Mouse (Mus musculus): ENCODE results near the gene Dnajb14. TPM values are rescaled to one million over a fixed set of nuclear protein-coding genes. Genes with fewer than 3 reads are reported as not detected.
"Not testable (repeated sequence)": the region's sequence is repeated elsewhere in the genome, so short reads cannot be mapped to it uniquely, and the experiment has no call there.

Dnajb14 gene
- total RNA-seq, 2 experiments from 2014 or later, result 46.0 to 46.1 TPM

DNA sequence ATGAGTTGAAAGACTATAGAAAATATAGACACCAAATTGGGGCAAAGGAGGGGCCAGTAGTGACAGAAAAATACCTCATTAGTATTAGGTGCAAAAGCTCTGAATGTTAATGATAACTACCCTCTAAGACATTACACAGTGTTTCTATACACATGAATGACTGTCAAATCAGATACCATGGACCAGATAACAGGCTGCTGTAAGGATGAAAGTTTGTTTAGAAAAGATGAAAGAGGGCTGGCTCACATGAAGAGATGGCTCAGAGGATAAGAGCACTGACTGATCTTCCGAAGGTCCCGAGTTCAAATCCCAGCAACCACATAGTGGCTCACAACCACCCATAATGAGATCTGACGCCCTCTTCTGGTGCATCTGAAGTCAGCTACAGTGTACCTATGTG lies 83.8 kb downstream of the Dnajb14 start:
- not testable (repeated sequence) for DNase-seq (ENCODE audit: low spot score in 2 of 2)

DNA sequence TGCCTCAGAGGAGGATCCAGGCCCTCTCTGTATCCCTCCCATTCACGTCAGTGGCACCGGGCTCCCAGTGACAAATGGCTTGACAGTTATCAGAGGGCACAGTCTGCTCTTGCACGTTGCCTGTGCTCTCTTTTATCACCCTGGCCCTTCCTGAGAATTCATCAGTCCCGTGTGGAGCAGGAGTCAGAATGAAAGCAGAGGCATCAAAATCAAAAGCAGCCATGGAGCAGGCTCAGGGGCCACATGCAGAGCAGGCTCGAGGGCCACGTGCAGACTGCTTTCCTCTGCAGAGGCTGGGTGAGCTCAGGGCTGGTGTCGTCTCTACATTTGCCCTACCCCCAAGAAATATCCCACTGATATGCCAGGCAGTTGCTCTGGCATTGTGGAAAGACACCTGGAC lies 84.3 kb downstream of the Dnajb14 start:
- no peak for DNase-seq (ENCODE audit: low spot score in 2 of 2)

DNA sequence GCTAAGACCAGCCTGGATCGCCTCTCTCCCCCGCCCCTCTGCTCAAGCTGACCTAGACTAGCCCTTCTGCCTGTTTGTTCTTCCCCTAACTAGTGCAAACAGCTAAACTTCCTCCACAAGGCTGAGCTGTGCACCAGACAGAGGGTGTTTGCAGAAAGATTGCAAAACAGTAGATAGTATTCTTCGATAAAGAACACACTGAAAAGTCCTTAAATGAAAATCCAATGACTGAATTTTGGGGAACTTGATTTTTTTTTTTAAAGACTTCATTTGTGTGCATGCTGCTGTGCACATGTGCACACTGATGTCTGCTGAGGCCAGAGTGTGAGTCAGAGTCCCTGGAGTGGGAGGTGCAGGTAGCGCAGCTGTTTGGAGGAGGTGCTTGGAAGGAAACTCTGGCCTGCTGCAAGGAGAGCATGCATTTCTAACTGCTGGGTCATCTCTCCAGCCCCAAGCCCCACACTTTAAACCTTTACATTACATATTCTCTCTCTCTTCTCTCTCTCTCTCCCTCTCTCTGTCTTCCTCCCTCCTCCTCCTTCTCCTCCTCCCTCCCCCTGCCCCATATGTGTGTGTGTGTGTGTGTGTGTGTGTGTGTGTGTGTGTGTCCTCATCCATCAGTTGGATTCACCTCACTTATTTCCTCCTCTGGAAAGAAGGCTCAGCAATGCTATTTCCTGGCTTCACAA lies 84.9 kb downstream of the Dnajb14 start:
- peak; percentile 23 to 45 for DNase-seq (ENCODE audit: low spot score in 2 of 2)

DNA sequence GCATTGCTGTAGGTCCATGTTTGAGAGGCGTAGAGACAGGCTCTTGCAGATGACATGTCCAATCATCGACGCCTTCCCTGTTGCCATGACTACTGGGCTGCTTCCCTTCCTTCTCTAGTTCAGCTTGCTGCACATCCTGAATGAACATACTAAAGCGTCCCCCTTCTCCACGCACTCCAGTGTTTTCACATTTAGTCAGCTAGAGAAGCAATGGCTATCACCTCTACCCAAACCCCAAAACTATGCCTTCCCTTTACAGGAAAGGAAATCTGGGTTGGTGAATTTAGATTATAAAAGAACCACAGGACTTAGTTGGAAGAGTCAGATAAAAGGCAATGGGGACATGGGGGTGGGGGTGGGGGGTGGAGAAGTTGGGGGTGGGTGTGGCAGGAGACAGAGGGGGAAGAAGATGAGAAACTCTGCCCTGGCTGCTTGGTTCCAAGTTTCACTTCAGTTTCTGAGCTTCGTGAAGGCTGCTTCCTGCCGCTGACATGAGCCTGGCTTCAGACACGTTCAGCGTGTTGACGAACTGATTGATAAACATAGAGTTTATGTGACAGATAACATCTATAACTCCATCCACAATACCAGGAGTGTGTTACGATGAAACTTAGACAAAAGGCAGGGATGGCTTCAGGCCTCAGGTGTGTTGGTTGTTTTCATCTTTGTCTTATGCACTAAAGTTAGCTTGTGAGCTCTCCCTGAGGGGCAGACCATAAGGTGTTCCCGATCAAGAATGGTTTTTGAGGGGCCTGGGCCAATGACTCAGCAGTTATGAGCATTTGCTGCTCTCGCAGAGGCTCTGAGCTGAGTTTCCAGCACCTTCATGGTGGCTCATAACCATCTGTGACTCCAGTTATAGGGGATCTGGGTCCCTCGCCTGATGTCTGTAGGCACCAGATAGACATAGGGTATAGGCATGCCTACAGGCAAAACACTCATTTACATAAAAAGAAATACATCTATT lies 85.7 kb downstream of the Dnajb14 start:
- DNase-seq (ENCODE audit: low spot score in 2 of 2), result peak; percentile 51 to 66

DNA sequence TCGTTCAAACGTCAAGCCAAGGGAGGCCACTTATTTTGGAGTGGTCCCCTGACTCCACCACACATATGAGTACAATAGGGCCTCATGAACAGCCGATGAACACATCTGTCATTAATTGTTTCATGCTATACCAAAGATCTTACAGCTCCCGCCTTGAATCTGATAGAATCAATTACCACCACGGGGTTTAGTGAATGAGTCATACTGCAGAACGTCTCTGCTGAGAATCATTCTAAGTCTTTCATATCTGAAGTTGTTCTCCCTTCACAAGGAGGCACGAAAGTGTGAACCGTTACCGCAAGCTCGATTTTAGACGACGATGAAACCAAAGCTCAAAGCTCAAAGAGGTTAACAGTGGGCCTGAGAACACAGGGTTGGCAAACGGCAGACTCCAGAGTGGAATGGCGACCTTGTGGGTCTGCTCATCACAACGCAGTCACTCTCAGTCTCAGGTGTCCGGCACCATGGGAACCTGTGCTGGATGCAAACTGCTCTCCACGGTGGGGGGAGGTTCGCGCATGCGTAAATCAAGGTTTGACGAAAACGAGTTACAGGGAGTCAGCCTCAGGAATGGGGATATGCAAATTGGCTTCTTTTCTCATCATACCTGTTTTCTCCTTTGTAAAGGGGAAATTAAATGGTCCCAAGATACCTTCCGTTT lies 86.9 kb downstream of the Dnajb14 start:
- no peak for DNase-seq (ENCODE audit: low spot score in 2 of 2)

DNA sequence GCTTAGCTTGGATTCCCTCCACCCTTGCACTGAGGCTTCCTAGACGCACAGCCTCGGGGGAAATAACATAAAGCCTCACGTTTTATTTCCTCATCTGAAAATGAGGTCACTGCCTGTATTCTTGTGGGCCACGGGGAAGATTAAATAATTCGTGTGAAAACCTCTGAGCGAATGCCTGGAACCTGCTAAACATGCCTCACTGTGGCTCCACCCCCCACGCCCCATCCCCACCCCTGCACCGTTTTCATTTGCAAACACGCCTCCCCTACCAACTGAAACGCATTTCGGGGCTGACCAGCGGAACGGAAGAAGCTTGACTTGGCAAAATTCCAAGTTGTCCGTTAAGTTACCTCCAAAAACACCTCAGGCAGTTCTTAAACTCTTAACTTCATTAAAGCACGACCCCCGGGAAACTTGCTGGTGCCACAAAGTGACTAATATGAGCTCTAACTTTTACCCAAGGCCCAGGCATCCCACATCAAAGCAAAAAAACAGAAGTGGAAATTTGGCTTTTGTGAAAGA lies 88.1 kb downstream of the Dnajb14 start:
- DNase-seq (ENCODE audit: low spot score in 2 of 2), result no peak

DNA sequence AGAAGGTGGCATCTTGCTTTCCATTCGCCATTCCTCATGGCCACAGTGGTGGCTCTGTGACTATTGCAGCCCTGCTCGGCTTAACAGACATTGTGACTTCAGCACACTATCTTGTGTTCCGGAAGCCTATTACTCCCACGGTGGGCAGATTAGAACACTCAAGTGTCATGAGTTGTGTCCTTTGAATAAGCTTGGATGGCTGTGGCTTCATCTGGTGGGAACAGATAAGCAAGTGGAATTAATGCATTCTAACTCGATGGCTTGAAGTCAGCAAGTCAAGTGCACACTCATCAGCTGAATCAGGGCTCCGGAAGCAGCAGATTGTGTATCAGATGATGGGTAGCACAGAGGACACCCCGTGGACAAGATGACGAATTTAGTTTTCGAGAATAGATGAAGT lies 90.4 kb downstream of the Dnajb14 start:
- DNase-seq (ENCODE audit: low spot score in 2 of 2), result no peak

DNA sequence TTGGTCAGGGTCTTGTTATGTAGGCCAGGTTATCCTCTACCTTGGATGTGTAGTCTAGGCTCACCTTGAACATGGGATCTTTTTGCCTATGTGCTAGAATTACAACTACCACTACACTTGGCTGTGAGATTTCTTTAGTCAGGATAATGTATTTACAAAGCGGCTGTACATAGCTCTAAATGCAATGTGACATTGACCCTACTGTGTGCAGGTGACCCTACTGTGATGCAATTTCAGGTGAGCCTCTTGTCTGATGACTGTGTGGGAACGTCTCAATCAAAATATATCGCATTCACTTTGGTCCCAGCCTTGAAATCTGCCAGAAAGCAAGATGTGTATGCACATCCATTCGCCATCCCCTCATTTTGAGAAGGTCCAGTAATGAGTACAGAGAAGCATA lies 90.9 kb downstream of the Dnajb14 start:
- DNase-seq (ENCODE audit: low spot score in 2 of 2), result no peak

DNA sequence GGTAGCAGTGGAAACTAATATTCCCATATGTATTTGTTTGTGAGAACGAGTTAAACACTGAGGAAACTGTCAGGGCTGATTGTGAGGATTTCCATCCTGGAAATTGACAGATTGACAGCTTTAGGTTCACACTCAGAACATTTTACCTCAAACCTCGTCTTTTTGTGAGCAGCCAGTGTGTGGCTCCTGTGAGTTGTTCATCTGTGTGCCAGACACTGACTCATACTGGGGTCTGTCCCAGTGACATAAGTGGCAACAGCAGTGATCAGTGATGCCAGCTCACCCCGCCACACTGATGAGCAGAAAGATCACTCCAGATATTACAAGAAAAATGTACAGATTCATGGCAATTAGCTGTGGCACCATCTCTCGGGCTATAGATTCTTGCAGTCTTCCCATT lies 92.0 kb downstream of the Dnajb14 start:
- DNase-seq (ENCODE audit: low spot score in 2 of 2), result no peak

DNA sequence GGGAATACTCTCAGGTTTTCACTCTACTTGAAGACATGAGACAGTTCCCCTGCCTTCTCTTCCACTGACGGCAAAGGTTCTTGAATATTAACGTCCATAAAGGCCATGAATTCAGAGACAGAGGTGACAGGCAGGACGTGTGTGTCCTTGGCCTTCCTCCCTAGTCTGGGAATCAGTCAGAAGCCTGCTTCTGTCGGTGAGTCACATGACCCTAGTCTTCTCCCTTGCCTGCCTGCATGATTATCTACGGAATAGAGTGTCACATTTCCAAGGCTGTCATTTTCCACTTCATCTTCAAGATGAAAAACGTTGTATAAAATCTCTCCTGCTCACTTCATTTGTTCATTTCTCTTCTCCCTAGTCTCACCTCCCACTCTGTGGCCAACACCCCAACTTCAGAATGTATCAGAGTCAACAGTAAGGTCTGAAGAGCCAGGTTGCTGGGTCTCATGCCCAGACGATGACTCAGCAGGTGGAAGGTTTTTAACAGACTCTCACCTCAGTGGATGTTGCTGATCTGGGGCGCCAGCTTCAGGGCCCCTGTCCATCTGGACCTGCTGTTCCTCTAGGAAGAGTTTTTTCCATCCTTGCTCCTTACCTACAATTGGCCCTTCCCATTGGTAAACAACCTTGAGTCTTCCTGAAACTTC lies 94.4 kb downstream of the Dnajb14 start:
- no peak for DNase-seq (ENCODE audit: low spot score in 2 of 2)

DNA sequence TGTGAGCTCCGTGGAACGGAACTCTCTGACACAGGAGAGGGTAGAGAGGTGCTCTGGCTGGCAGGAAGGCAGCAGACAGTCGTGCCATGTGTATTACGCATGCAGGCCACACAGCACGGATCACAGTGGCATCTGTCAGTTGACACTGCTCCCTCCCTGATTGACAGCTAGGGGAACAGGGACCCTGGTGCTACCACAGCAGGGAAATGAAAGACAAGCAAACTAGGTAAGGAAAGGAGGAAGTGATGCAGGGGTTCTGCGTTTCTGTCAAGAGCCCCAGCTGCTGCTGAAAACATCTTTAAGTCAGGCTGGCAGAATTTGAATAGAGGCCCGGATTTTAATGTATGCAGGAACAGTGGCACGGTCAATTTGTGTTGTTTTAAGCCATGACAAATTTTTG lies 96.0 kb downstream of the Dnajb14 start:
- no peak for DNase-seq (ENCODE audit: low spot score in 2 of 2)

DNA sequence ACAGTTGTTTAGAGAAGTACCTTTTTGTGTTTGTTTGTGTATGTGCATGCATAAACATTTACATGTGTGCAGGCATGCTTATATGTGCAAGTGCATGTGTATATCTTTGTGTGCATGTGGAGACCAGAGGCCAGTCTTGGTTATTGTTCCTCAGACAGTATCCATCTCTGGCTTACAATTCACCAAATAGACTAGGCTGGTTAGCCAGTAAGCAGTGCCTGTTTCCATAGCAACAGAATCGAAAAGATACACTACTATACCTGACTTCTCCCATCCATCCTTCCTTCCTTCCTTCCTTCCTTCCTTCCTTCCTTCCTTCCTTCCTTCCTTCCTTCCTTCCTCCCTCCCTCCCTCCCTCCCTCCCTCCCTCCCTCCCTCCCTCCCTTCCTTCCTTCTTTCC lies 96.5 kb downstream of the Dnajb14 start:
- not testable (repeated sequence) for DNase-seq (ENCODE audit: low spot score in 2 of 2)

Other genes with a start within 250 kb of the Dnajb14 start
- 10 to 100 TPM; 18.5 to 22.7 TPM for gene Ddit4l, start 246.1 kb upstream of the Dnajb14 start, total RNA-seq (2021)
- not detected for gene Gm21962, start 196.2 kb upstream of the Dnajb14 start, total RNA-seq (2021)
- 100 to 1,000 TPM; 196 to 220 TPM for gene H2afz, start 3.2 kb upstream of the Dnajb14 start, total RNA-seq (2021)
- 10 to 100 TPM; 74.2 to 75.0 TPM for gene Lamtor3, start 50.8 kb downstream of the Dnajb14 start, total RNA-seq (2021)
- 1 to 10 TPM; 3.5 to 4.5 TPM for gene Dapp1, start 113.9 kb downstream of the Dnajb14 start, total RNA-seq (2021)
- gene 1110002E22Rik, start 197.4 kb downstream of the Dnajb14 start, total RNA-seq (2021), result 1 to 10 TPM; 2.2 to 3.9 TPM
- gene Gm5105, start 199.7 kb downstream of the Dnajb14 start, total RNA-seq (2021), result under 1 TPM in 1 of 2 experiments, not detected in 1; 0.21 TPM

All from left cerebral cortex, adult 18-20 months (tissue).